Mouse (Mus musculus) liver, adult 2 months (tissue): ENCODE results near the gene Secisbp2l.

Source experiments
- CTCF ChIP-seq: fragments of 200-500 bp; IDR thresholded peaks from 2 replicates; pipeline ENCODE4 v1.5.1; 2011; ENCODE audit warnings: low read depth, low read length, control low read depth
- POLR2A ChIP-seq: fragments of 200-500 bp; IDR thresholded peaks from 2 replicates; pipeline ENCODE4 v1.6.1; 2011; ENCODE audit warnings: low read length, control low read depth; ENCODE audit not compliant: insufficient read depth; ENCODE audit errors: extremely low read depth

- TF ChIP-seq POLR2A (no peak), CTCF (no peak)
Measured at GRCm38 (mm10) chr2:125778380-125778779, 4.3 kb downstream of the Secisbp2l start.
